Mouse (Mus musculus): ENCODE data around the gene Spc24. TPM values are rescaled to one million over a fixed set of nuclear protein-coding genes. Genes with fewer than 3 reads are reported as not detected.
A peak's percentile ranks its signal among the peaks of the same experiment; 100 is the strongest.
"Not testable (repeated sequence)": the region's sequence is repeated elsewhere in the genome, so short reads cannot be mapped to it uniquely, and the experiment has no call there.

Gene Spc24
- polyA plus RNA-seq, 1 experiment from 2014 or later, result 64.3 TPM

GRCm38 (mm10) chr9:21791861-21792260 lies 31.8 kb upstream of the Spc24 start:
- no peak overlapping the region for H3K27ac ChIP-seq (ENCODE audit: low read depth, low read length)
- WGBS, result 81% methylated on average over 8 of the region's 8 CpGs
- H3K36me3 ChIP-seq (ENCODE audit: control insufficient read depth, insufficient read depth, low read length), result no peaks in the 10 kb centered on the region
- no peaks in the 10 kb centered on the region for H3K27me3 ChIP-seq (replicated peaks; ENCODE audit: control insufficient read depth, insufficient read depth, low read length)
- no peaks in the 10 kb centered on the region for H3K9me3 ChIP-seq (replicated peaks; ENCODE audit: control insufficient read depth, low read length)
- no peak overlapping the region for H3K4me3 ChIP-seq (ENCODE audit: low read depth, low read length)
- no peak overlapping the region for H3K9ac ChIP-seq (ENCODE audit: low read length)
- ATAC-seq (no peak), DNase-seq (ENCODE audit: low spot score) (no peak)
- H3K4me1 ChIP-seq (ENCODE audit: control insufficient read depth, insufficient read depth, low read length), result no peaks in the 10 kb centered on the region
- H3K4me2 ChIP-seq (ENCODE audit: low read length), result no peak overlapping the region

GRCm38 (mm10) chr9:21788234-21788633 lies 28.1 kb upstream of the Spc24 start:
- Histone ChIP-seq H3K36me3 (ENCODE audit: control insufficient read depth, insufficient read depth, low read length) (no peaks in the 10 kb centered on the region), H3K4me3 (ENCODE audit: low read depth, low read length) (no peak overlapping the region)
- 83% methylated on average over 9 of the region's 9 CpGs for WGBS

GRCm38 (mm10) chr9:21787654-21788053 lies 27.6 kb upstream of the Spc24 start:
- no peak overlapping the region for H3K4me2 ChIP-seq (ENCODE audit: low read length)
- H3K9ac ChIP-seq (ENCODE audit: low read length), result no peak overlapping the region
- 83% methylated on average over 5 of the region's 5 CpGs for WGBS
- H3K27me3 ChIP-seq (replicated peaks; ENCODE audit: control insufficient read depth, insufficient read depth, low read length), result no peaks in the 10 kb centered on the region
- no peaks in the 10 kb centered on the region for H3K4me1 ChIP-seq (ENCODE audit: control insufficient read depth, insufficient read depth, low read length)
- H3K36me3 ChIP-seq (ENCODE audit: control insufficient read depth, insufficient read depth, low read length), result no peaks in the 10 kb centered on the region
- H3K4me3 ChIP-seq (ENCODE audit: low read depth, low read length), result no peak overlapping the region
- no peaks in the 10 kb centered on the region for H3K9me3 ChIP-seq (replicated peaks; ENCODE audit: control insufficient read depth, low read length)
- DNase-seq (ENCODE audit: low spot score) (no peak), ATAC-seq (no peak)
- no peak overlapping the region for H3K27ac ChIP-seq (ENCODE audit: low read depth, low read length)

More at GRCm38 (mm10) chr9:21788234-21788633, 28.1 kb upstream of the Spc24 start:
- Histone ChIP-seq H3K27ac (ENCODE audit: low read depth, low read length) (no peak overlapping the region), H3K9me3 (replicated peaks; ENCODE audit: control insufficient read depth, low read length) (no peaks in the 10 kb centered on the region), H3K27me3 (replicated peaks; ENCODE audit: control insufficient read depth, insufficient read depth, low read length) (no peaks in the 10 kb centered on the region), H3K9ac (ENCODE audit: low read length) (no peak overlapping the region), H3K4me1 (ENCODE audit: control insufficient read depth, insufficient read depth, low read length) (no peaks in the 10 kb centered on the region), H3K4me2 (ENCODE audit: low read length) (no peak overlapping the region)
- DNase-seq (ENCODE audit: low spot score) (no peak), ATAC-seq (no peak)

- peak; percentile 77 for ATAC-seq
- 2% methylated on average over 6 of the region's 6 CpGs for WGBS
Measured at GRCm38 (mm10) chr9:21786906-21787305, 26.8 kb upstream of the Spc24 start.

GRCm38 (mm10) chr9:21786309-21786708 lies 26.2 kb upstream of the Spc24 start:
- H3K4me2 ChIP-seq (ENCODE audit: low read length); ATAC-seq; H3K4me1 ChIP-seq (ENCODE audit: control insufficient read depth, insufficient read depth, low read length); H3K36me3 ChIP-seq (ENCODE audit: control insufficient read depth, insufficient read depth, low read length); H3K9me3 ChIP-seq (replicated peaks; ENCODE audit: control insufficient read depth, low read length); H3K27me3 ChIP-seq (replicated peaks; ENCODE audit: control insufficient read depth, insufficient read depth, low read length); DNase-seq (ENCODE audit: low spot score); H3K9ac ChIP-seq (ENCODE audit: low read length); H3K27ac ChIP-seq (ENCODE audit: low read depth, low read length); H3K4me3 ChIP-seq (ENCODE audit: low read depth, low read length): not testable (repeated sequence)
- 78% methylated on average over 1 of the region's 2 CpGs for WGBS

More at GRCm38 (mm10) chr9:21786906-21787305, 26.8 kb upstream of the Spc24 start:
- DNase-seq (ENCODE audit: low spot score), result peak; percentile 70
- H3K27me3 ChIP-seq (replicated peaks; ENCODE audit: control insufficient read depth, insufficient read depth, low read length), result no peaks in the 10 kb centered on the region
- H3K4me3 ChIP-seq (ENCODE audit: low read depth, low read length), result no peak overlapping the region
- no peak overlapping the region for H3K27ac ChIP-seq (ENCODE audit: low read depth, low read length)
- no peaks in the 10 kb centered on the region for H3K4me1 ChIP-seq (ENCODE audit: control insufficient read depth, insufficient read depth, low read length)
- no peak overlapping the region for H3K4me2 ChIP-seq (ENCODE audit: low read length)
- H3K36me3 ChIP-seq (ENCODE audit: control insufficient read depth, insufficient read depth, low read length), result no peaks in the 10 kb centered on the region
- no peaks in the 10 kb centered on the region for H3K9me3 ChIP-seq (replicated peaks; ENCODE audit: control insufficient read depth, low read length)
- H3K9ac ChIP-seq (ENCODE audit: low read length), result no peak overlapping the region

- Histone ChIP-seq H3K36me3 (ENCODE audit: control insufficient read depth, insufficient read depth, low read length) (0 out of 2 replicates have a peak, but pooled peaks cover 4% of the 10 kb centered on the region), H3K27me3 (replicated peaks; ENCODE audit: control insufficient read depth, insufficient read depth, low read length) (no peaks in the 10 kb centered on the region), H3K4me1 (ENCODE audit: control insufficient read depth, insufficient read depth, low read length) (no peaks in the 10 kb centered on the region), H3K27ac (ENCODE audit: low read depth, low read length) (no peak overlapping the region), H3K9ac (ENCODE audit: low read length) (no peak overlapping the region), H3K9me3 (replicated peaks; ENCODE audit: control insufficient read depth, low read length) (no peaks in the 10 kb centered on the region), H3K4me2 (ENCODE audit: low read length) (no peak overlapping the region), H3K4me3 (ENCODE audit: low read depth, low read length) (no peak overlapping the region)
- ATAC-seq, result no peak
- WGBS, result 87% methylated on average over 7 of the region's 7 CpGs
- DNase-seq (ENCODE audit: low spot score), result no peak
Measured at GRCm38 (mm10) chr9:21784517-21785307, 24.6 kb upstream of the Spc24 start.

GRCm38 (mm10) chr9:21781657-21782468 lies 21.8 kb upstream of the Spc24 start:
- no peak overlapping the region for H3K4me2 ChIP-seq (ENCODE audit: low read length)
- no peaks in the 10 kb centered on the region for H3K27me3 ChIP-seq (replicated peaks; ENCODE audit: control insufficient read depth, insufficient read depth, low read length)
- no peak overlapping the region for H3K27ac ChIP-seq (ENCODE audit: low read depth, low read length)
- DNase-seq (ENCODE audit: low spot score), result no peak
- no peak overlapping the region for H3K9ac ChIP-seq (ENCODE audit: low read length)
- WGBS, result 82% methylated on average over 15 of the region's 15 CpGs
- no peak overlapping the region for H3K4me3 ChIP-seq (ENCODE audit: low read depth, low read length)
- H3K9me3 ChIP-seq (replicated peaks; ENCODE audit: control insufficient read depth, low read length), result no peaks in the 10 kb centered on the region
- 0 out of 2 replicates have a peak, but pooled peaks cover 7% of the 10 kb centered on the region for H3K36me3 ChIP-seq (ENCODE audit: control insufficient read depth, insufficient read depth, low read length)
- no peak for ATAC-seq
- H3K4me1 ChIP-seq (ENCODE audit: control insufficient read depth, insufficient read depth, low read length), result no peaks in the 10 kb centered on the region

- H3K27me3 ChIP-seq (replicated peaks; ENCODE audit: control insufficient read depth, insufficient read depth, low read length), result no peaks in the 10 kb centered on the region
- 0 out of 2 replicates have a peak, but pooled peaks cover 7% of the 10 kb centered on the region for H3K36me3 ChIP-seq (ENCODE audit: control insufficient read depth, insufficient read depth, low read length)
- 85% methylated on average over 3 of the region's 3 CpGs for WGBS
- ATAC-seq (no peak), DNase-seq (ENCODE audit: low spot score) (no peak)
- H3K4me3 ChIP-seq (ENCODE audit: low read depth, low read length), result no peak overlapping the region
- no peaks in the 10 kb centered on the region for H3K4me1 ChIP-seq (ENCODE audit: control insufficient read depth, insufficient read depth, low read length)
- no peak overlapping the region for H3K9ac ChIP-seq (ENCODE audit: low read length)
- H3K4me2 ChIP-seq (ENCODE audit: low read length), result no peak overlapping the region
- H3K9me3 ChIP-seq (replicated peaks; ENCODE audit: control insufficient read depth, low read length), result no peaks in the 10 kb centered on the region
- no peak overlapping the region for H3K27ac ChIP-seq (ENCODE audit: low read depth, low read length)
Measured at GRCm38 (mm10) chr9:21777726-21778125, 17.6 kb upstream of the Spc24 start.

- H3K4me1 ChIP-seq (ENCODE audit: control insufficient read depth, insufficient read depth, low read length), result no peaks in the 10 kb centered on the region
- H3K27me3 ChIP-seq (replicated peaks; ENCODE audit: control insufficient read depth, insufficient read depth, low read length), result no peaks in the 10 kb centered on the region
- 91% methylated on average over 16 of the region's 16 CpGs for WGBS
- H3K27ac ChIP-seq (ENCODE audit: low read depth, low read length), result no peak overlapping the region
- H3K4me2 ChIP-seq (ENCODE audit: low read length), result no peak overlapping the region
- H3K36me3 ChIP-seq (ENCODE audit: control insufficient read depth, insufficient read depth, low read length), result 0 out of 2 replicates have a peak, but pooled peaks cover 3% of the 10 kb centered on the region
- no peak overlapping the region for H3K4me3 ChIP-seq (ENCODE audit: low read depth, low read length)
- DNase-seq (ENCODE audit: low spot score), result no peak
- H3K9ac ChIP-seq (ENCODE audit: low read length), result no peak overlapping the region
- H3K9me3 ChIP-seq (replicated peaks; ENCODE audit: control insufficient read depth, low read length), result no peaks in the 10 kb centered on the region
- ATAC-seq, result no peak
Measured at GRCm38 (mm10) chr9:21774353-21774752, 14.2 kb upstream of the Spc24 start.
